Mouse (Mus musculus) G1E (cell line): ENCODE data around the gene Xylt1. TPM values are rescaled to one million over a fixed set of nuclear protein-coding genes. Genes with fewer than 3 reads are reported as not detected.

Experiments
- ATAC-seq: 2 replicates; pipeline ENCODE4 v1.8.0; 2016; ENCODE audit warnings: mild to moderate bottlenecking; ENCODE audit not compliant: insufficient number of reproducible peaks, poor library complexity, low FRiP score, severe bottlenecking; ENCODE audit errors: extremely low read depth
- DNase-seq: peaks from one replicate; pipeline ENCODE4 v3.0.0; 2012; ENCODE audit warnings: low spot score
- H3K27me3 ChIP-seq: 2 replicates; pipeline ENCODE4 v1.6.1; 2012; ENCODE audit warnings: mild to moderate bottlenecking, low read length, inconsistent platforms; ENCODE audit not compliant: insufficient read depth
- H3K36me3 ChIP-seq: replicated peaks from 2 replicates; pipeline ENCODE3; 2012; ENCODE audit warnings: mild to moderate bottlenecking, inconsistent platforms
- H3K4me1 ChIP-seq: 2 replicates; pipeline ENCODE4 v1.6.1; 2012; ENCODE audit warnings: low read depth, low read length, inconsistent platforms, mixed read lengths; ENCODE audit not compliant: insufficient read depth
- H3K4me3 ChIP-seq: 2 replicates; pipeline ENCODE4 v1.5.1; 2012; ENCODE audit warnings: low read depth, mild to moderate bottlenecking, inconsistent platforms, low read length, moderate library complexity, mixed read lengths
- H3K9me3 ChIP-seq: replicated peaks from 2 replicates; pipeline ENCODE4 v1.6.1; 2012; ENCODE audit warnings: inconsistent platforms
- CTCF ChIP-seq: IDR thresholded peaks from 2 replicates; pipeline ENCODE4 v1.5.1; 2012; ENCODE audit warnings: low read depth, low read length, inconsistent platforms, mixed read lengths
- GATA1 ChIP-seq: IDR thresholded peaks from 2 replicates; pipeline ENCODE4 v1.6.1; 2012; ENCODE audit warnings: borderline replicate concordance, low read length, inconsistent platforms, mixed read lengths
- GATA2 ChIP-seq: IDR thresholded peaks from 2 replicates; pipeline ENCODE4 v1.6.1; 2012; ENCODE audit warnings: low read depth, low read length, inconsistent platforms, borderline replicate concordance
- POLR2AphosphoS5 ChIP-seq: IDR thresholded peaks from 2 replicates; pipeline ENCODE4 v1.6.1; 2012; ENCODE audit warnings: low read depth, low read length, inconsistent platforms; ENCODE audit not compliant: insufficient replicate concordance
- TAL1 ChIP-seq: conservative IDR thresholded peaks from 2 replicates; pipeline ENCODE4 v1.6.1; 2012; ENCODE audit warnings: low read depth, low read length, inconsistent platforms, mixed read lengths
- polyA plus RNA-seq: library from polyadenylated mRNA; stranded (reverse); fragments of >175 nt; gene quantifications from 2 replicates; pipeline ENCODE4 v1.2.3, GENCODE M21; 2012
- total RNA-seq, 2 experiments: library from RNA; stranded (forward) in 1 of 2; stranded (reverse) in 1 of 2; fragments of 200-1000 nt in 1 of 2; fragments of >200 nt in 1 of 2; fragmentation: Nextera tagmentation in 1 of 2; gene quantifications; 2 replicates each; pipeline ENCODE4 v1.2.3; 2014 to 2017

Gene Xylt1
- total RNA-seq (2014; fragmentation: Nextera tagmentation) (not detected in 2 replicates), total RNA-seq (2017) (under 0.01 and 0.11 TPM in 2 replicates), polyA plus RNA-seq (not detected in 2 replicates)

DNA sequence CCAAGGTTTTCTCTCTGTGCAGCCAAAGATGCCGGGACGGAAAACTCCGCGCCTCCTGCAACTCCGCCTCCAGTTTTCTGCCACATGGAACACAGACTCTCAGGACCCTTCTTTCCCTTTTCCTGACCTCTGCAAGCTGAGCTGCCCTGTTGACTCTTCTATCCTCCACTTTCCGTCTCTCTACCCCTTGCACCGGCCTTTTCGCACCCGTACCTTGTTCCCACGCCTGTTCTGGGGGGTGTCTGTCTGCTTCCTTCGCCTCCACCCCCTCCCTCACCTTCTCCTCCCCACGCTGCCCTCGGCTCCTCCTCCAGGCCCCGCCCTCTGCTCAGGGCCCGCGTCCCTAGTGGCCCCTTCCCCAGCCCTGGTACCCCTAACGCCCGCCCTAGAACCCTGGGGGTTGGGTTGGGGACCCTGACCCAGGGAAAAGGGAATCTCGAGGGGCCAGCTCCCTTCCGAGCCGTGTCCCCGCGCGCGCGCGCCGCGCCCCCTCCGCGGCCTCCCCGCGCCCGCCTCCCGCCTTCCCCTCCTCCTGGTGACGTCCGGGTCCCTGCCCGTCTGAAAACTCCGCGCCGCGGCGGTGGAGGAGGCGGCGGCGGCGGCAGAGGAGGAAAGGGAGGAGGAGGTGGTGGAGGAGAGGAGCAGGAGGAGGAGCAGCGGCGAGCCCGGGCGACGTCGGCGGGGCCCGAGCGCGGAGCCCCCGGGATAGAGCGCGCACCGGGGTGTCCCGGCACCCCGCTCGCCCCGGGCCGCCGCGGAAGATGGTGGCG lies at the start of gene Xylt1:
Xylt1 (plus strand) TSS at position 562 of the 770 bp plus-strand sequence.
- TF ChIP-seq GATA2 (no peak), GATA1 (no peak), POLR2AphosphoS5 (no peak), TAL1 (no peak), CTCF (no peak)
- Histone ChIP-seq H3K4me3 (no peak within 1 kb of the TSS; the same call in 1 of the 2 replicates), H3K27me3 (no peaks in the 10 kb centered on the region), H3K36me3 (no peaks in the 10 kb centered on the region), H3K4me1 (no peaks in the 10 kb centered on the region), H3K9me3 (peaks cover 66% of the 10 kb centered on the region)
- ATAC-seq: no peak
- no peak for DNase-seq

DNA sequence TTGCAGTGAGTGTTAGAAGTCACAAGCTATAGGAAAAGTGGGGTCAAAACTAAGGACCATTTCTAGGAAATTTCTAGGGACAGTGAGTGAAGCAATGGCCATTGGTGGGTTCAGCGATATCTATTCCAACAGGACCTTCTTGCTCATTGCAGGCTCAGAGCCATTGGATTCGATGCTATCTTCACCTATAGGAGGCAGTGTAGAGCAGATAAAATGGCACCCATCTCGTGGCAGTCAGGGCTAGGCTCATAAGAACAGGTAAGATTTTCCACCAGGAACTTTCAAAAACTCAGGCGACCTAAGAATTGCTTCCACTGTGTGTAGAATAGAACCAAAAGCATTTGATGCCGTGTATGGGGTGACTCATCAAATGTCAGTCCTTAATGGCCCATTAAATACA lies 46.8 kb upstream of the Xylt1 start:
- H3K9me3 ChIP-seq: peaks cover 47% of the 10 kb centered on the region
- no peaks in the 10 kb centered on the region for H3K36me3 ChIP-seq
- H3K27me3 ChIP-seq: no peaks in the 10 kb centered on the region
- H3K4me3 ChIP-seq: no peak overlapping the region
- ATAC-seq (no peak), DNase-seq (no peak)
- no peaks in the 10 kb centered on the region for H3K4me1 ChIP-seq
- TF ChIP-seq CTCF: no peak

DNA sequence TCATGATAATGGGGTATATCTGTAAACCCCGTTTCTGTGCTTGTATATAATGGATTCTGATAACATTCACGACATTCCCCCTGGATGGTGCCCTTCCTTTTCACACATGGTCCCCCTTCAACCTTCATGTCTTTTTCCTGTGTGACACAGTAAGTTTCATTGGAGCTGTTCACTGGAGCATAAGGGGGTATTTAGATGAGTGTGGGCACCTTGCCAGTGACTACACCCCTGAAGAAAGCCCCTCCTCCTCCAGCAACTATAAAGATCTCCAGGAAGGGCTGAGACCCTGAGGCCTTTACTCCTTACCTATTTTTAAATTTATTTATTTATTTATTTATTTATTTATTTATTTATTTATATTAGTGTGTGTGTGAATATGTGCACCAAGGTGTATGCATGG lies 24.5 kb upstream of the Xylt1 start:
- no peak for TF ChIP-seq POLR2AphosphoS5
- no peak for TF ChIP-seq CTCF
- no peak for TF ChIP-seq TAL1
- TF ChIP-seq GATA1: no peak
- TF ChIP-seq GATA2: no peak
- H3K4me1 ChIP-seq: no peaks in the 10 kb centered on the region
- peaks cover 31% of the 10 kb centered on the region for H3K9me3 ChIP-seq
- no peak for DNase-seq
- H3K27me3 ChIP-seq: no peaks in the 10 kb centered on the region
- no peaks in the 10 kb centered on the region for H3K36me3 ChIP-seq
- ATAC-seq: no peak
- H3K4me3 ChIP-seq: no peak overlapping the region

DNA sequence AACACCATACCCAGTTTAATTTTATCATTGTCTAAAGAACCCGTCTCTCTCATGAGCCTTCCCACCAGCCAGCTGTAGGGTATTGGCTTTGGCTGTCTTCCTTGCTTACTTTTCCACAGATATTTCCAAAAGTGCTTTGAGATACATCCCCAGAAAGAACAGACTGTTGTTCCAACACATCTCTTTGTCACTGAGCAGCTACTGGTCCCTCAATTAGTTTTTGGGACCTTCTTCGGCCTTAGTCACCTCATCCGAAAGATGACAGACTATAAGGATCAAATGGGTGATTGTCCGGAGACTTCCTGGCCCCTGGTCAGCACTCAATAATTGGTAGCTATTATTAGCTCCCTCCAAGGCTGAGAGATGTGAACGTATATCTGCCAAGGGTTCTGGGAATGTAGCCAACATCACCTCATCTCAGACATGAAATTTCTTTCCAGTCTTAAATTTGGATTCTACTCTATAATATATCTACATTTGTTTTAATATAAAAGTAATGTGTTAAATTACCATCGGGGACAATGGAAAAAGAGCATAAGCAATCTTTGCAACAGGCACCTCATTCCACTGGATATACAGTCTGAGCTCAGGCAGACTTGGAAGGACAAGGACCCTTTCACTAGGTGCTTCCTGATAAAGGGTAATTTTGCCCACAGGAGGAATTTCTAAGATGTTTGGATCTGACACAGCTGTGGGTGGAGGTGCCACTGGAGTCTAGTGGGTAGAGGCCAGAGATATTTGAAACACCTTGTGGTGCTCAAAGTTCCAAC lies 23.2 kb upstream of the Xylt1 start:
- no peak for TF ChIP-seq POLR2AphosphoS5
- no peak for TF ChIP-seq CTCF
- no peak for TF ChIP-seq GATA1
- TF ChIP-seq GATA2: no peak
- TF ChIP-seq TAL1: no peak
- DNase-seq (no peak), ATAC-seq (no peak)
- no peak overlapping the region for H3K4me3 ChIP-seq
- H3K4me1 ChIP-seq: no peaks in the 10 kb centered on the region
- H3K9me3 ChIP-seq: peaks cover 25% of the 10 kb centered on the region
- no peaks in the 10 kb centered on the region for H3K36me3 ChIP-seq
- no peaks in the 10 kb centered on the region for H3K27me3 ChIP-seq

DNA sequence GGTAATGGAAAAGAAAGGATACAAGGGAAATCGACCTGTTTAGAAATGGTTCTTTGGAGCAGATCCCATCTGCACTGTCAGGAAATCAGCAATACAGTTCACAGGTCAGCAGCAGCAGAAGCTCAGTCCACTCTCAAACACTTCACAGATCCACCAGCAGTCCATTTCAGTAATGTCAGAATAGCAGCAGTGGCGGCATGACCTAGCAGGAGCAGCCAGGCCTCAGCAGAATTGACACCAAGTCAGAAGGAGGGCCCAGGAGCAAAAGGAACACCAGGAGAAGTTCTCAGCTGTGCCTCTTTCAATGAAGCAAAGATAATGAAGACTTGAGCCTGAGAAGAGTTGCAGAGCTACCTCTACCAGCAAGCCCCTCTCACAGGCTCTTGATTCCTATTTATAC lies 19.5 kb upstream of the Xylt1 start:
- Histone ChIP-seq H3K9me3 (peaks cover 12% of the 10 kb centered on the region), H3K36me3 (no peaks in the 10 kb centered on the region), H3K4me3 (no peak overlapping the region), H3K27me3 (no peaks in the 10 kb centered on the region), H3K4me1 (no peaks in the 10 kb centered on the region)
- no peak for TF ChIP-seq CTCF
- TF ChIP-seq POLR2AphosphoS5: no peak
- no peak for TF ChIP-seq TAL1
- DNase-seq: no peak
- ATAC-seq: no peak

DNA sequence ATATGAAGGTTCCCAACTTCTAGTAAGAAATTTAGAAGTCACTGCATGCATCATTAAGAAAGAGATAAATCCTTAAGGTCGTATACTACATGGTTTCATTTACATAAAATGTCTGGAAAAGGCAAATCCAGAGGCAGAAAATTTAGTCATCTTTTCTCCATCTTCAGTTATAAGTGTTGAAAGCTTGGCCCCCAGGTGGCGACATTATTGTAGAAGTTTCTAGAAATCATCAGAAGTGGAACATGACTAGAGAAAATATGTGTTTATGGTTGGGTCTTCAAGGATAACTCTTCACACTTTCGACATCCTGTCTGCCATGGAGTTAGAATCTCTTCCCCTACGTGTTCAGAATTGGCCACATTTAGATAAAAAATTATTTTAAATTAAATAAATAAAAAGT lies 18.3 kb upstream of the Xylt1 start:
- Histone ChIP-seq H3K4me3 (no peak overlapping the region), H3K9me3 (peaks cover 14% of the 10 kb centered on the region), H3K4me1 (no peaks in the 10 kb centered on the region), H3K36me3 (no peaks in the 10 kb centered on the region), H3K27me3 (no peaks in the 10 kb centered on the region)
- TF ChIP-seq CTCF (no peak), GATA2 (no peak), POLR2AphosphoS5 (no peak), GATA1 (no peak), TAL1 (no peak)
- DNase-seq (no peak), ATAC-seq (no peak)
